In the genomic region with DNA sequence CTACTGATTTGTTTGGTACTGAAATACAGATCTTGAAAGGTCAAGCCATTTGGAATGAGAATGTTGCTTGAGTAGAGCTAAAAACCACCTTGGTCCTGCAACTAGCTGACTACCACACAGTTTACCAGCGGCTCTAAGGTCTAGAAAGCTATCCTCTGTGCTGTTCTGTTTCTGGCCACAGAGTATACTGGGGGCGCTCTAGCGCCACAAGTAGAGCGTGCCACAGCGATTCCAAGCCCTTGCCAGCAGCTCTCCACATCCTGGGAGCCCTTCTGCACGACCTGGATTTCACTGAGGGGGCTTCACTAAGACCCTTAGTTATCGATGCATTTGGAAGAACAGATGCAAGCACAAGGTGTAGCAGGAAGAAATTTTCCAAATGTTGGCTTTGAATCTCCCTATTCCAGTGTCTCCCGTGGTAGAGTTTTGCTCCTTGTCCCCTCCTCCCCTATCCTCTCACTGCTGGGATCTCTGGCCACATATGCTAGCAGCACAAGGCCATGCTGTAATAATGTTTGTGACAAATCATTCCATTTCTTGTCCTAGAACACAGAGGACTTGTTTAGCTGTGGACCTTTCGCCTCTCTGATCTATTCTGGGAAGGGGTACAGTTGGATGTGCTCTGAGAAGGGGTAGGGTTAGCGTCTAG, we compare ENCODE assay signal across 10 mouse cellular contexts. TPM values are rescaled to one million over a fixed set of nuclear protein-coding genes. Genes with fewer than 3 reads are reported as not detected.
DNase-seq lines count a peak whose midpoint lies in the region; ATAC-seq and TF ChIP-seq lines count a peak whose summit lies in the region.
"Had no signal": no experiment of that assay in that cellular context is flagged by ENCODE, and none has a peak within 500 bp of the region (broad histone marks: within the 10 kb centered on the region; RNA-seq: fewer than 3 reads in every experiment).

No protein-coding gene starts in this region.

- H3K27me3 ChIP-seq in cerebellum, adult 2 months (ENCODE audit: control insufficient read depth, insufficient read depth, low read length): no peaks in the 10 kb centered on the region
- H3K27me3 ChIP-seq in forebrain, embryonic 13.5 days: no peaks in the 10 kb centered on the region
- 0 out of 2 replicates have a peak, but pooled peaks cover 4% of the 10 kb centered on the region for H3K27me3 ChIP-seq in liver, postnatal 0 days (ENCODE audit: insufficient read depth, low read length)
- H3K27me3 ChIP-seq: liver, embryonic 13.5 days had no signal

- no peak overlapping the region for H3K4me2 ChIP-seq in forebrain, embryonic 13.5 days
- H3K4me2 ChIP-seq in liver, postnatal 0 days (ENCODE audit: low read depth, low read length): no peak overlapping the region
- H3K4me2 ChIP-seq: liver, embryonic 13.5 days had no signal

- no peak overlapping the region for H3K9ac ChIP-seq in forebrain, embryonic 13.5 days
- H3K9ac ChIP-seq in liver, postnatal 0 days (replicated peaks): no peak overlapping the region
- H3K9ac ChIP-seq: liver, embryonic 13.5 days had no signal

- peak; percentile 77; the same call in 1 of the 2 replicates for ATAC-seq in forebrain, embryonic 13.5 days
- no peak for ATAC-seq in liver, postnatal 0 days

- H3K27ac ChIP-seq in cerebellum, adult 2 months (ENCODE audit: insufficient read depth, low read length): no peak overlapping the region
- H3K27ac ChIP-seq in forebrain, embryonic 13.5 days: no peak overlapping the region
- no peak overlapping the region for H3K27ac ChIP-seq in liver, postnatal 0 days (ENCODE audit: low read depth)
- H3K27ac ChIP-seq: liver, embryonic 13.5 days had no signal

- no peak overlapping the region for H3K4me3 ChIP-seq in cerebellum, adult 2 months (replicated peaks; ENCODE audit: insufficient read depth, low read depth, low read length)
- no peak overlapping the region for H3K4me3 ChIP-seq in lung, adult 2 months (replicated peaks; ENCODE audit: extremely low read depth, low read depth, low read length)
- H3K4me3 ChIP-seq in forebrain, embryonic 13.5 days: no peak overlapping the region
- no peak overlapping the region for H3K4me3 ChIP-seq in liver, postnatal 0 days (ENCODE audit: low read depth, low read length)
- H3K4me3 ChIP-seq: liver, embryonic 13.5 days had no signal

- no peak for TF ChIP-seq POLR2A in cerebellum, adult 2 months (IDR thresholded peaks at IDR 0.05; ENCODE audit: borderline replicate concordance, insufficient read depth, low read length)
- no peak for TF ChIP-seq POLR2A in lung, adult 2 months (IDR thresholded peaks at IDR 0.05; ENCODE audit: borderline replicate concordance, extremely low read depth, low read depth, low read length)

- no peaks in the 10 kb centered on the region for H3K36me3 ChIP-seq in forebrain, embryonic 13.5 days (ENCODE audit: poor library complexity, severe bottlenecking)
- no peaks in the 10 kb centered on the region for H3K36me3 ChIP-seq in liver, postnatal 0 days (replicated peaks; ENCODE audit: insufficient read depth, low read length)
- H3K36me3 ChIP-seq: G1E; liver, embryonic 13.5 days had no signal

- peak in 1 of 2 experiments; percentile 13 for DNase-seq in cerebellum, adult 2 months
- no peak for DNase-seq in cerebellum, adult 11-12 months
- DNase-seq in lung, adult 2 months: no peak
- no peak for DNase-seq in lung, postnatal 25 days (ENCODE audit: low spot score)
- peak; percentile 20 for DNase-seq in liver, postnatal 0 days
- DNase-seq in natural killer cell, adult 2 months (ENCODE audit: low spot score in 2 of 2): no peak
- DNase-seq in heart, adult 9 months (ENCODE audit: low spot score in 2 of 2): no peak
- DNase-seq: liver, embryonic 13.5 days had no signal

- no peaks in the 10 kb centered on the region for H3K9me3 ChIP-seq in forebrain, embryonic 13.5 days (replicated peaks)
- no peaks in the 10 kb centered on the region for H3K9me3 ChIP-seq in liver, postnatal 0 days (ENCODE audit: low read length)
- H3K9me3 ChIP-seq: G1E; liver, embryonic 13.5 days had no signal

- TF ChIP-seq CTCF in cerebellum, adult 2 months (IDR thresholded peaks at IDR 0.05; ENCODE audit: borderline replicate concordance, insufficient read depth, low read depth, low read length): peak; percentile 44; the same call in 1 of the 2 replicates
- TF ChIP-seq CTCF in lung, adult 2 months (IDR thresholded peaks at IDR 0.05; ENCODE audit: insufficient read depth, low read length): peak; percentile 46
- TF ChIP-seq CTCF in liver, postnatal 0 days (IDR thresholded peaks at IDR 0.05; ENCODE audit: low read depth): peak; percentile 54

- WGBS in cerebellum, adult 2 months: 26% methylated on average over 10 of the region's 10 CpGs
- 40% methylated on average over 10 of the region's 10 CpGs for WGBS in lung, adult 2 months
- 35% methylated on average over 10 of the region's 10 CpGs for WGBS in forebrain, embryonic 13.5 days
- 35% methylated on average over 10 of the region's 10 CpGs for WGBS in liver, postnatal 0 days (ENCODE audit: insufficient replicate concordance)

- TF ChIP-seq EP300 in liver, postnatal 0 days (IDR thresholded peaks at IDR 0.05; ENCODE audit: low read depth): no peak

- H3K4me1 ChIP-seq in cerebellum, adult 2 months (ENCODE audit: control insufficient read depth, insufficient read depth, low read length): no peaks in the 10 kb centered on the region
- no peaks in the 10 kb centered on the region for H3K4me1 ChIP-seq in lung, adult 2 months (ENCODE audit: control insufficient read depth, insufficient read depth, low read length)
- H3K4me1 ChIP-seq in forebrain, embryonic 13.5 days: no peaks in the 10 kb centered on the region
- H3K4me1 ChIP-seq in liver, postnatal 0 days (ENCODE audit: insufficient read depth): no peaks in the 10 kb centered on the region
- H3K4me1 ChIP-seq: liver, embryonic 13.5 days had no signal

RNA-seq across cellular contexts. Expression of a gene that starts 31.2 kb away (rescaled TPM):
- 0.21 and 0.23 TPM in 2 replicates for polyA plus RNA-seq in cerebellum, adult 2 months (2012; rRNA removed)
- 0.53 and 0.87 TPM in 2 replicates for polyA plus RNA-seq in lung, adult 2 months (2012; rRNA removed)
- polyA plus RNA-seq in forebrain, embryonic 13.5 days (2015; fragmentation: Nextera tagmentation; extraction: Ambion mirVana): 0.06 and 0.18 TPM in 2 replicates
- not detected in 2 replicates for polyA plus RNA-seq in liver, postnatal 0 days (2015; fragmentation: Nextera tagmentation; extraction: Ambion mirVana)
- polyA plus RNA-seq: G1E had no signal

RNA-seq across cellular contexts. Expression of a gene that starts 50.1 kb away (rescaled TPM):
- 0.23 TPM in 1 of 2 replicates, not detected in the other for polyA plus RNA-seq in cerebellum, adult 2 months (2012; rRNA removed)
- not detected in 2 replicates for polyA plus RNA-seq in lung, adult 2 months (2012; rRNA removed)
- not detected in 2 replicates for polyA plus RNA-seq in forebrain, embryonic 13.5 days (2015; fragmentation: Nextera tagmentation; extraction: Ambion mirVana)
- polyA plus RNA-seq in liver, postnatal 0 days (2015; fragmentation: Nextera tagmentation; extraction: Ambion mirVana): not detected in 2 replicates
- polyA plus RNA-seq: G1E; liver, embryonic 13.5 days had no signal
